Mouse (Mus musculus): ENCODE data around the gene Gm28051.

Gm28051 gene

DNA sequence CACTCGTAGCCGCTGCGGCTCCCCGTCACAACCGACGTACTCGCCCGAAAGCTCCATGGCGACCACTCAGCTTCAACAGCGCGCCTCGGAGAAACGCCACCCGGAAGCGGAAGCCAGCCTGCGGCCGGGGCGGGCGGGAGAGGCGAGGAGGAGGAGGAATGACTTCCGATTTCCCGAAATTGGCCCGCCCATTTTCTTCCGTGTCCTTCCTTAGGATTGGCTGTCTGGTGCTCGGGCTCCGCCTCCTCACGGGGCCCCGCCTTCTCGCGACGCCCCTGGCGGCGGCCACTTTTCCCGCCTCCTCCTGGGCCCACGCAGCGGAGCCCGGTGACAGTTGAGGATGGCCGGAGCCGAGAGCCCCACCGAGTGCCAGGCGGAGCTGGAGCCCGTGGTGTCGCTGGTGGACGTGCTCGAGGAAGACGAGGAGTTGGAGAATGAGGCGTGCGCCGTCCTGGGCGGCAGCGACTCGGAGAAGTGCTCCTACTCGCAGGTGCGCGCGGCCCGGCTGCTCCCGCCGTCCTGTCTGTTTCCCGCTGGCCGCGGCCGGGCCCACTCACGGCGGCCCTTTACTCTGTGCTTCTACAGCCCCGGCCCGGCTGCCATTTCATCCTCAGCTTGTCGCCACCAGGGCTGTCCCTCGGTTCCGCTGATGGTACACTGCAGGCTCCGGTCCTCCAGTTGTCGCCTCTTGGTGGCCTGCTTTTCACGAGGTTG is at the start of gene Gm28051, which contains the start of the genes Gon7 and Ubr7:
Gene Gm28051, minus strand, starts transcription at position 77 of the 714 bp plus-strand sequence.
Gene Gon7, minus strand, starts transcription at position 115 of the 714 bp plus-strand sequence.
Gene Ubr7, plus strand, starts transcription at position 279 of the 714 bp plus-strand sequence.
- DNase-seq: peak; percentile 97

DNA sequence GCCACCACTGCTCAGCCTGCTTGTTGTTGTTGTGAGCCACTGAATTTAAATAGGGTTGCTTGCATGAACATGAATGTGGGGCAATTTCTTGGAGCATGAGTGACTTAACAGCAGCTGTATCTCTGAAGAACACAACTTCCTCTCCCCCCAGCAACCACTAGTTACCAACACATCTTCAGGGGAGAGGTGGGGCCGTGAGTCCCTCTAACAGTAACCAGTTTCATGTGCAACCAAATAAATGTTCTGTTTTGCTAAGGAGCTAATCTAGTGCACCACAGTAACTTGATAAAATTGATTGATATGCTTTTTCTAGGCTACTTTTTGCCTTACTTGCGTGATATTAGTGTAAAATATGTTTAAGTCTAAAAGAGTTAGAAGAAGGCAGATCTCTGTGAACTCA is 42.0 kb upstream of the Gm28051 start:
- DNase-seq: no peak

DNA sequence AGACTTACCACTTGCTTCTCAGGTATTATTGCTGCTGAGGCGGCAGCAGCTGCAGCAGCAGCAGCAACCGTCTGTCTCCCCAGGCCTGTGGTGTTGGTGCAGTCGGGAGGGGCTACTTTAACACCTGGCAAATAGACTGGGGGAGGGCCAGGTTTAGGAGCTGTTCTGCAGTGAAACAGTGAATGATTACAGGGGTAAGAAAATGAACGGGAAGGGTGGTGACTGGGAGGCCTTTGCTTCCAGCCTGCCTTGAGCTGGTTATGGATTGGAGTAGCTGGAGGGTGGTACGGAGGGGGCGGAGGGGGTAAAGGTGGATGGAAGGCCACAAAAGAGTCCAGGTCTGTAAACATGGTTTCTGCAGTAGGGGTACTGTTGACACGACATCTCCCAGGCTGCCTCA is 30.4 kb upstream of the Gm28051 start:
- no peak for DNase-seq

DNA sequence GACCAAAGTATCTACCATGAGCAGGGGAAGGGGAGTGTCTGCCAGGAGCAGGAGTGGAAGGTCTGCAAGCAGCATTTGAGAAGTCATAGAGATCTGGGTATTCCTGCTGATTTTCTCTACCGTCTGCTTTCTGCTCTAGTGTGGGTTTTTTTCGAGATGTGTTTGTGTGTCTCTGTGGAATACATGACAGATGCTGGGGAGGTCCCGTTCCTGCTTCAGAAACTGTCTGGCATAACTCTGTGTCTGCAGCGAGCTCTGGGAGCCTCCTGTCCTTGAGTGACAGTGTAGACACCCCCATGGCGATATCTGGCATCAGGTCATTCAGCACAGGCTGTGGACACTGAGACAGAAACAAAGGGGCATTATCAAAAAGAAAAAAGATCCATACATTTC is 28.0 kb upstream of the Gm28051 start:
- peak; percentile 54 for DNase-seq

DNA sequence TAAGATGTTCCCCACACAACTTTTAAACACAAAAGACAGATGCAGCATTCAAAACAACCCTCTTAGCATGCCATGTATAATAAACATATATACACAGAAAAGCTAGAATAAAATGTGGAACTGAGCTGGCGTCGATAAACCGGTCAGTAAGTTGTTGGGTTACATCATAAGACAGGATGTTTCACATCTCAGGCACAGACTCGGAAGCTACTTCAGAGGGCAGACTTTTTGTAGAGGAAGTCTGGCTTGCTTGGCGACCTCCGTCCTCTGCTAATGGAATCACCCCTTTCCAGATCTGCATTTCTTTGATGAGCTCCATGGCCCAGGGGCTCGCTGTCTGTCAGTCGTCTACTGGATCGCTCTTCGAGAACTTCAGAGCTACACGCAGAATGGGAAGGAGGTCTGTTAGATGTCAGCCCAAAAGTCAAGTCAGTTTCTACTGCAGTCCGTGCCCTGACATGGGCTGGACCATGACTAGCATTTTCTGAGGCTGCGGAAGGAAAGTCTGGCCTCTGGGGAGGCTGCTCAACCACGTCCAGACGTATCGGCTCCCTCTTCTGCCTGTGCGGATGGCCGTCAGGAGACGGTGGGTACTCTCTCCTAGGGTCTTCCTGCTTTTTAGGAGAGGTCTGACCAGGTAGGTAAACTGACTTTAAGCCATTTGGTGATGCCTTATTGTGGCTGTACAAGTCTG is 27.5 kb upstream of the Gm28051 start:
- DNase-seq: no peak

DNA sequence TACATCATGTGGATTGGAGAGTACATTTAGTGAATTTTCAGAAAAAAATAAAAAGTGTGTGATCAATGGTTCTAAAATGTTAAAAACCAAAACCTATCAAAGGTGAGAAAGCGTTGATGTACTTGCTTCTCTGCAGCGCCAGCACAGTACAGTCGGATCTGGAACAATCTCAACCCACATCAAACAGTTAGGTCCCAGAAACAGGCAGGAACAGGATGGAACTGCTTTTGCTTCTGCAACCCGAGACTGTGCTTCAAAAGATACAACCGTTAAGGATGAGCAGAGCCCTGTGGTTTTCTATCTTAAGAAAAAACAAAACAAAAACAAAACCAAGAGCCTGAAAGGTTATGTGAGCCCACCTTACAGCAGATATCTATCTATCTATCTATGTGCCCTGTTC is 25.3 kb upstream of the Gm28051 start:
- no peak for DNase-seq

DNA sequence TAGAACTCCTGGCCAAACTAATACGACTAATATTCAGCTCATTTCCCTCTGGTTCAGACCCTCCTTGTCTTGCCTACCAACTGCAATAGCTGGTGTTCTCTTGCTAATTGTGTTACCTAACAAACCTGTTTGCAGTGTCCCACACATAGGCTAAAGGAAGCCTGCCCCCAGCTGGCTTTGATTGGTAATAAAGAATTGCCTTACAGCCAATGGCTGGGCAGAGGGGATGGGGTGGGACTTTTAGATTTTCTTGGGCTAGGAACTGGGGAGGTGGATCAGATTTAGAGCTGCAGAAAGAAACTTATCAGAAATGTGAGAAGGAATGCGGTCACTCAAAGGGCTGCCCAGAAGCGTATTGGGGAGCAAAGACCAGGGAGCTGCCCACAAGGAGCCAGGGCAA is 21.9 kb upstream of the Gm28051 start:
- no peak for DNase-seq

DNA sequence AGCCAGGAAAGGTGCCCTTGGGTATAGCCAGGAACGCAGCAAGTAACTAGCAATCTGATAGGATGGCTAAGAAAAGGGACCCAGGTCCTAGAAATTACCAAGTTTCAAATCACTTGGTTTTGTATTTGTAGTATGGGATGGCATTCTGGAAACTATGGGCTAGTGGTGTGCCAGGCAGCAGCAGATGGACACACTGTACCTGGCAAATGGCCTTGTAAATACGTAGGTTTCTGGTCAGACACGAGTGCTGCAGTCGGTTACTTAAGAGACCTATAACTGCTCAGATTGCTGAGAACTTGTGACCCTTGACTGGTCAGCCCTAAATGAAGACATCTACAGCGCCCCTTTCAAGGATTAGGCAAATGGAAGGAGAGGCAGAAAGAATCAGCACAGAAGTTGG is 20.6 kb upstream of the Gm28051 start:
- no peak for DNase-seq

DNA sequence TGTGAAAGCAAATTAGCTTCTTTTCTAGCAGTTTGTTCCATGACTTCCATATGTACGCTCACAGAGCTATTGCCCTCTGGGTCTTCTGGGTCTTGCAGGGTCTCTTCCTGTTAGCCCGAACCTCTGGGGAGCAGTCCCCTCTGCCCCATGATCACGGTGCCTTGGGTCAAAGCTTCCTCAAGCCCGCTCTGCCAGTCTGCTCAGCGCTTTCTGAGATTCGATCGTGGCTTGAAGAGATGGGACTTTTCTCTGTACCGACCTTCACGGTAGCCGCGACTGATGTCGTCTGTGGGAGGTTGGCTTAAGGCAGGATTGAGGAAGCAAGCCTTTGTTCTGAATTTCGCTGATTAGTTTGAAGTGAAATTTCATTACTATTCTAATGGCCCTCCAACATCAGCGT is 18.5 kb upstream of the Gm28051 start:
- no peak for DNase-seq

DNA sequence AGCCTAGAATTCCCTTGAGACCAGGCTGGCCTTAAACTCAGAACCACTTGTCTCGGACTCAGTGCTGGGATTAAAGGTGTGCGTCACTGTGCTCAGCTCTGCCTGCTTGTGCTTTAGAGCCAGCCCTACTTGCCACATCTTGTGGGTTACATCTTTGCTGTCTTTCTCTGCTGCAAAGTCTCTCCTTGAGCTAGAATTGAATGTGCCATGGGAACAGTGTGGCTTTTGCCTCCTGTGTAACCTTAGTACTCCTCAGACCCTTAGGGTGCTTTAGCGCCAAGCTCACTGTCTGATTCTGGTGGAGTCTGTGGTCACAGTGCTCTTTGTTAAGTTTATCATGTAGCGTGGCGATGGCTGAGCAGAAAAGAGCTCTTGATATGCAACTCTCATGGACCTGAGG is 15.1 kb upstream of the Gm28051 start:
- no peak for DNase-seq

DNA sequence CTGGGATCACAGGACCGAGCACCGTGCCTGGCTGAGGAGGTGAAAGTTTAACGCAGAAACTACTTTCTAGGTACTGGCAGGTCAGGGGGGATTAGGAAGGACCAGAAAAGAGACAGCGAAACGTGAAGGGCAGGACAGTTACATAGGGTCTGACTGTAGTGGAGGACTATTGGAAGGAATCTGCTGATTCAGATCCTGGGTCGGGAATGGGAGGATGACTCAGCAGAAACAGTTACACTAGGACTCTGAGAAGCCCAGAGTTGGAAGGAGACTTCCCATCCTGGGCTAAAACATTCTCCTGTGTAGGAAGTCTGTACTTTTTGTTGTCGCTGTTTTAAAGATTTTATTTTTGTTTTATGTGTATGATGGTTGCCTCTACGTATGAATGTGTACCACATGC is 14.0 kb upstream of the Gm28051 start:
- no peak for DNase-seq

DNA sequence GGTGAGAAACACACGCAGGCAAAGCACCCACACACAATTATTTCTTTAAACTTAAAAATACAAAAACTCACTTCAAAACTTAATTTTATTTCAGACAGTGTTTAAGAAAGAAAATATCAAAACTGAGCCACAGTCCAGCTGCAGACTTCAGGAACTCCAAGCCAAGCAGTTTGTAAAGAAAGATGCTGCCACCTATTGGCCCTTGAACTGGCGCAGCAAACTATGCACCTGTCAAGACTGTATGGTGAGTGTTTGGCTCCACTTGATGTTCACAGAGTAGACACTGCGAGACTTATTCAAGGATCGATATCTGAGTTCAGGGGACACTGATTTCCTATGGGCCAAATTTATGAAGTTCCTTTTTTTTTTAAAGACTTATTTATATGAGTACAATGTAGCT is 11.4 kb upstream of the Gm28051 start:
- DNase-seq: no peak

DNA sequence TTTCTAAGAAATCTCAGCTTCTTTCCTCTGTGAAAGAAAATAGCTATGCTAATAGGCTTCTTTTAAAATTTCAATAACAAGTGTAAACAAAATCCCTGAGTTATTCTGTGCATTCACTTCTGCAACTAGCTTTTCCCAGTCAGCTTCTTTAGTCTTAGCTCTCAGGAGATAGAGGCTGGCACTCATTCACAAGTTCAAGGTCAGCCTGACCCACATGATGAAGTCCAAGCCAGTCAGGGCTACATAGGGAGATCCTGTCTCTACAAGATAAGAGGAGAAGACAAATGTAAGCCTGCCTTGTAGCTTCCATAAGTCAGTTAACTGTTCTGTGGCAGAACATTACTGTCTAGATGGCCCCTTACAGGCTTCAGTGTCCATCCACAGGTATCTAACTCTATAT is 6.1 kb upstream of the Gm28051 start:
- no peak for DNase-seq

DNA sequence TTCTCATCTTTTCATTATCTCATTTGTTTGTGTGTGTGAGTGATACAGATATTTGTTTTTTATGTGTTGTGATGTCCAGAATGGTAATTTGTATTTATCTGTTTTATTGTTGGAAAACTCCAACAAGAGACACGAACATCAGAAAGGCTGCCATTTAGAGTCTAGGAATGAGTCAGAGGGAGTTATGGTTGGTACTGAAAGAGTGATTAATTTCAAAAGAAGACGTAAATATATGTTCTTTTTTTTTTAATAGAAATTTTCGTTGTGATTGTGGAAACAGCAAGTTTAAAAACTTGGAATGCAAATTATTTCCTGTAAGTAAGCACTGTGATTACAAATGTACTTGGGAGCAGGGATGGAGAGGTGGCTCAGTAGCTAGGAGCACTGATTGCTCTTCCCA is 4.1 kb upstream of the Gm28051 start:
- no peak for DNase-seq

DNA sequence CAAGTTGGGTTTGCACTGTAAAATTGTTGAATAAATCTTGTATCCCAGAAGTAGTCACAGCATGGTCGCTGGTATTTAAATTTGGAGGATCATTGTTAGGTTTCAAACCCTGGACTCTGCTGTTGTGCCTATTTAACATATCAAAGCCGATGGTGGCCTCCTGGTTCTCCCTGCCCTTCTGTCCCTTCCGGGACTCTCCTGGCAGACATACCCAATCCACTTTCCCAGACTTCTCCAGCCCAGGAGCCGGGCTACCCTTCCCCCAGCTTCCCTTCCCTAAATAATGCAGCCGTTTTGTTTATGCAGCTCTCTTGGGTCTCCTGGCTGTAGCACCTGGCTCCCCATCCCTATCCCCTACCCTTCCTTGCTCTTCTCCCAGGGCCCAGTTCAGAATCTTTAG is 1.4 kb upstream of the Gm28051 start:
- DNase-seq: no peak

DNA sequence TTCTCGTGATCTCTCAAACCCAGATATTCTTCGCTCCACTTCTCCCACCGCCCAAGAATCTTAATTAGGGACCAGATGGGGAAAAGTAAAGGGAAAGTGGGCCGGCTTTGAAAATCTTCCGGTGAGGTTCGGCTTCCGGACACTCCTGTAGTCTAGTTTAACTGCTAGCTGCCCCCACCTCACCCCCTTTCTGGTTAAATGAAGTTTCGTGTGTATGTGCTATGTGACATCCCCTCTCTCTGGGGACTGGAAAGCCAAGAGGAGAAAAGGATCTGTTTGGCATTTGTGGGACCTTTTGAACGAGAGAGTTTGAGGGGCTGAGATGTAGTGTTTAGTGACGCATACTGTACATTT is 815 bp upstream of the Gm28051 start, which contains the start of gene Gm20604:
Gene Gm20604, minus strand, starts transcription at position 270 of the 354 bp plus-strand sequence.
- DNase-seq: no peak

DNA sequence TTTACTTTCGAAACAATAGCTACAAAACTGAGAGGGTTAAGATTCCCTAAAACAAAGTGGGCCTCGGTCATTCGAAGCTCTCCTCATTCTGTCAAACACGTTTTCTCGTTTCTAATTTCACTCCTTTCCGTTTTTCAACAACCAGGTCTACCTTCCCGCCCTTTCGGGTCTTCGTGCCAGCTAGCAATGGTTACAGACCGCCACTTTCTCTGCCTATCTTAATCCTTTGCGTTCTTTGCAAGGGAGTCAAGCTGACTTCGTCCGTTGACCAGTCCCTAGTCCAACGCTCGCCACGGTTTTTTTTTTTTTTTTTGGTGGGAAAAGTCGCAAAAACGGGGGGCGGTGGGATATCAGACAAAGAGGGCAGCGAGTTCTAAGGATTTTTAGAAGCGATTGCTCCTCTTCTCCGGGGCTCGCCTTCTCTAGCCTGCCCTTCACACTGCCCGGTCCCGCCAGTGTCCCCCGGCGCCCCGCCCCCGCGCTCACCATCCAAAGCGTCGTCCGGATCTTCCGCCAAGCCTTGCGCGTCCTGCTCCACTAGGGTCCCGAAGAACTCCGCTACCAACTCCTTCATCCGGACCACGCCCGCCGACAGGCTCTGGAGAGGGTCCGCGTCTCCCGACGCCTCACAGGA is 393 bp downstream of the Gm28051 start:
- no peak for DNase-seq

DNA sequence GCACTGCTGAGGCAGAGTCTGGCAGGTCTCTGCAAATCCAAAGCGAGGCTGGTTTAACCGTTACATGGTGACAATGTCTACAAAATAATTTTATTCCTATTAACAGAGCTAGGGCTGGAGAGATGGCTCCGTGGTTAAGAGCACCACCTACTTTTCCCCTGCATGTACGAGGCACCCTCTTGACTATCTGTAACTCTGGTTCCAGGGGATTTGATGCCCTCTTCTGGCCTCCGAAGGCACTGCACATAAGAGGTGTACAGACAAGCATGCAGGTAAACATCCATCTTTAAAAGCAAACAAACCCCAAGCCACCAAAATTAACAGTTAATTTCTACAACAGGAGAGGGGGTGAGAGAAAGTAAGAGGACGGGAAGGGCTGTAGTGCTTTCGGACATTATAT is 1.3 kb downstream of the Gm28051 start:
- no peak for DNase-seq

DNA sequence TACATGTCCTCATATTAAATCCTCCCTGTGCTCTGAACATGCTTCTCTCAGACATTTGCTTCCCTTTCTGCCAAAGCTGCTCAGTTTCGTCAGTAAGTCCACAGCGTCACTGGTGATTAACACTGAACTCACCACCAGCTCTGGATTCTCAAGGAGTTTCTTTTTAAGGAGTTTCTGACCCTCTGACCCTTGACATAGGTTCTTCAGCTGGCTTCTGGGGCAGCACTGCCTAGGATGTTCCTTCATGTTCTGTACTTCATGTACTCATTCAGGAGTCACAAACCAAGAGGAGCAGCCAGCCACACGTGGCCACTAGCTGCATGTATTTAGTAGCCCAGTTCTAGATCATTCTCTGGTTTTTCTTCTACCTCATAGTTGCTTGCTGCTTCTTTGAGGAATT is 9.3 kb downstream of the Gm28051 start:
- no peak for DNase-seq

DNA sequence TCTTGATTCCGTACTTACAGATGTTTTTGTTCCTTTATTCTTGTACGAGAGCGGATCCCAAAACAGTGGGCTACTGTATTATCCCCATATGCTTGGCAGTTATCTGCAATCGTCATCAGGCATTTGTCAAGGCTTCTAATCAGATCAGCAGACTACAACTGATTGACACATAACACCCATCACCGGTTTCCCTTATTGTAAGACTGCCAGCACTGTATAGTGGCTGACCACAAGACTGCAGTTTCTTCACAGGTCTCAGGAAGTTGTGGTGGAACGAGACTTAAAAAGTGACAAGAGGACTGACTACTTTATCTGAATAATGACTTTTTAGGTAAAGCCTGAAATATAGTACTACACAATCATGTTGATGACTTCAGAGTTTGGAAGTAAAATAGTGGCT is 12.7 kb downstream of the Gm28051 start:
- DNase-seq: no peak

DNA sequence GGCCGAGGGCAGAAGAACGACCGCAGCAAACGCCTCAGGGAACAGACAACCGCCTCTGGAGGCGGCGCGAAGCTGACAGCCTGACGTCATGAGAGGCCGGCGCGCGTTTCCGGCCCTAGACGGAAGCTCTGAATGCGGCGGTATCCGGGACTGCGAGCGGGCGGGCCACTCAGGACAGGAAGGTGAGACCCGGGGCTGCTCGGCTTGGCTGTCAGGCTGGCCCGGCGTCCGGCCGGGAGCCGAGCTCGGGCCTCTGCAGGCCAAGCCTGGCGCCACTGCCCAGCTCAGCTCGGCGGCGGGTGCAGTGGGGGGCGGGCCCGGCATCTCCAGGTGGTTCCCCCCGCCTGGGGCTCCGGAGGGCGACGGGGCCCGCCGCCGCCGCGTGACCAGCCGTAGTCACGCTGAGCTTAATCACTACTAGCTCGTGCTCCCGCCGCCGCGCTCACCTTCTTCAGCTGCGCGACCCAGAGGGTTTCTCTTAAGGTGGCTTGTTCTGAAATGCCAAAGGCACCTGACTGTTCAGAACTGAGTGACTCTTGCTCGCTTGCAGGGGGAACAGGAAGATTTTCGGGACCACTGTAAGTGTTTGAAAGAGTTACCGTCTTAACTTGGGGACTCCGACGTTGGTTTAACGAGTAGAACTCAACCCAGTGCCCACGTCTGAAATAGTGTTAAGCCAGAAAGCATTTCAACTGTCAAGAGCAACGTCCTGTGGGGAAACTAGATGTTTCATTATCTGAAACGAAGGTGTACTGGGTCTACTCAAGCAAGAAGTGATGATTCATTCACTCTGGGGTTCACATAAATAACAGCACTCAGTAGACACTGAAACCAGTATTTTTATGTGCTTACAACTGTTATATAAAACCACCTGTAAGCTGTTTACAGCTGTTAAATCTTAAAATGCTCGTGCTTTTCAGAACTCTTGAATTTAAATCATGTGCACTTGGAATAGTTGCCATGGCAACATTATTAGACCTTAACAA is 13.7 kb downstream of the Gm28051 start, which contains the start of the genes Moap1 and Tmem251:
Gene Moap1, minus strand, starts transcription at position 73 of the 986 bp plus-strand sequence.
Gene Tmem251, plus strand, starts transcription at position 174 of the 986 bp plus-strand sequence.
- DNase-seq: peak; percentile 89

DNA sequence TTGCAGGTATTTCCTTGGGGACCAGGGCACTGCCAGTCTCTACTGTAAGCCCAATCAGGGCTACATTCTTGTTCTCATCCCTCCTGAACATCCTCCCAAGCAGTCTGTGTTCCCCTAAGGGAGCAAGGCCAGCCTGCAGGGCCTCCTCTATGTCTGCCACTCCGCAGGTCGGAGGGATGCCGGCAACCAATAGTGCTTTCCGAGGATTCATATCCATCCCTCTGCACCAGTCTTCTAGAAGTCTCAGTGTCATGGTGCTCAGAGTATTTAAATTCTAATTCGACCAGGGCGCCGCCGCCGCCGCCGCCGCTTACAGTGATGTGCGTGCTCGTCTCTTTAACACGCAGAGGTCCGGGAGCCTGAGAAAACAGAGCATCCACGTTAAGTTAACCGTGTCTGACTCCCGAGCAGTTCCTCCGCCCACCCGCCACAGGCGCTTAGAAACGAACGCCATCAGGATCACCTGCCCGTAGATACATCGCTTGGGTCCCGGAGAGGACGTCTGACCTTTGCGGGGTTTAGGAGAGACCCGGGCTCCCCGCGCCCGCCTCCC is 14.5 kb downstream of the Gm28051 start:
- no peak for DNase-seq
